Mouse (Mus musculus) spleen, adult 18-20 months (tissue): ENCODE measurements around the gene Memo1.
"Not testable (repeated sequence)": the region's sequence is repeated elsewhere in the genome, so short reads cannot be mapped to it uniquely, and the experiment has no call there.

Source experiments
- DNase-seq, 2 experiments: peaks; one replicate each; pipeline ENCODE4 v3.0.0; 2022; ENCODE audit warnings: mixed read lengths in 2 of 2

Memo1 gene

DNA sequence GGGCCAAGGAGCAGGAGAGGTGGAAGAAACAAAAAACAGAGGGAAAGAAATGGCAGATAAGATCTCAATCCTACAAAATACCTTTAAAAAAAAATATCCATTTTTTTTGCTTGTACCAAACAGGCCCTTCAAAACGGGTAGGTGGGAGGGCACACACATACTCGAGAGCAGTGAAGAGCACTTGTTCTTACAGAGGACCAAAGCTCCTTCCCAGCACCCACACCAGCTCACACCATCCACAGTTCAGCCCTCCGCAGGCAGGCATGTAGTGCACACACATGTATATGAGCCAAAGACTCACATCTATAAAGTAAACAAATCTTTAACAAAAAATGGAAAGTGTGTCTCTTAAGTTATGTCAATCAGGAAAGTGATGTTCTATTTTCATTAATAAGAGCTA, 52.5 kb downstream of the Memo1 start:
- no peak for DNase-seq

DNA sequence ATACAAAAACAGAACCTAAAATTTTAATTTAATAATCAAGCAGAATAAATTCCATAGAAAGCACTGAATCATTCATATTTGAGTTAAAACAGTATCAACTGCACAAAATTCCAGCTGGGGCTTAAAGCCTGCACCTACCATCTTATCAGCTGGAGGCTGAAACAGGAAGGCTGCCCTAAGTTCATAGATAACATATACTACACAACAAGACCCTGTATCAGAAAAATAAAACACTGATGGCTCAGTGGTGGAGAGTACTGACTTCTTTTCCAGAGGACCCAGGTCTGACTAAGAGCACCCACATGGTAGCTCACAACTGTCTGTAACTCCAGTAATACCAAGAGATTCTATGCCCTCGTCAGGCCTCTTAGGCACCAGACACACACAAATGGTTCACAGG, 55.0 kb downstream of the Memo1 start:
- no peak for DNase-seq

DNA sequence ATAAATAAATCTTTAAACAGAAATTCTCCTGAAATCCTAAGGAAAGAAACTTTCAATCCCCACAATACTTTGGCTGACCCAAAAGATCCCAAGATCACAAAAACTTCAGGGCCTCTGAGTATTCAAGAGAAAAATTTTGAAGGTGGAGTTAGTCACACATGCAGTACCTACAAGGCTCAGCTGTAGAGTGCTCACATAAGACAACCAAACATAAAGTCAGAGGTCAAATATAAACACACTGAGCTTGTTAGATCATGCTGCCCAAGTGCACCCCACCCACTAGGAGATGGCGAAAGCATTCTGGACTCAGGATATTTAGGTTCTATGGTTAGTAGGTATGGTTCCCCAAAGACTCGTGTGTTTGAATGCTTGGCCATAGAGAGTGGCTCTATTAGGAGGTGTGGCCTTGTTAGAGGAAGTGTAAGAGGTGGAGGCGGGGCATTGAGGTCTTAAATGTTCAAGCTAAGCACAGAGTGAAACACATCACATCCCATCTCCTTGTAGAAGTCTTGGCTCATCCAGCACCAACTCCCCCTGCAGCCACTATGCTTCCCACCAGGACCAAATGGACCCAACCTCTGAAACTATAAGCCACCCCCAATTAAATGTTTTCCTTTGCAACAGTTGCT, 67.1 kb downstream of the Memo1 start:
- no peak for DNase-seq

DNA sequence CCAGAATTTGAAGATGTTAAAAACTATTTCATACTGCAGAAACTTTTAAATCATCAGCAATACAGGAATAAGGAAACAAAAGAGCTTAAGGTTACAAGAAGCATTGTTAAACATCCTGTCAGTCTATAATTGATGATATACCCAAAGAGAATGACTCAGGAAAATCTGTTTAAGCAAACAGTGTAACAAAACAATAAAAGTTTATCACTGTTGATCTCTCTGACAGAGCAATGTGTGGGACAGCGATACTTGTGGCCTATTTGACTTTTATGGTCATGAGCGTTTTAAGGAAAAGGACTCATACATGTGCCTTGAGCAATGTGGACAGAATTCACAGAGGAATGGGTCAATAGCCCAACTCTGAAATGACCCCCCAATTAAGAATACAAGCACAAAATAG, 78.0 kb downstream of the Memo1 start:
- no peak for DNase-seq

DNA sequence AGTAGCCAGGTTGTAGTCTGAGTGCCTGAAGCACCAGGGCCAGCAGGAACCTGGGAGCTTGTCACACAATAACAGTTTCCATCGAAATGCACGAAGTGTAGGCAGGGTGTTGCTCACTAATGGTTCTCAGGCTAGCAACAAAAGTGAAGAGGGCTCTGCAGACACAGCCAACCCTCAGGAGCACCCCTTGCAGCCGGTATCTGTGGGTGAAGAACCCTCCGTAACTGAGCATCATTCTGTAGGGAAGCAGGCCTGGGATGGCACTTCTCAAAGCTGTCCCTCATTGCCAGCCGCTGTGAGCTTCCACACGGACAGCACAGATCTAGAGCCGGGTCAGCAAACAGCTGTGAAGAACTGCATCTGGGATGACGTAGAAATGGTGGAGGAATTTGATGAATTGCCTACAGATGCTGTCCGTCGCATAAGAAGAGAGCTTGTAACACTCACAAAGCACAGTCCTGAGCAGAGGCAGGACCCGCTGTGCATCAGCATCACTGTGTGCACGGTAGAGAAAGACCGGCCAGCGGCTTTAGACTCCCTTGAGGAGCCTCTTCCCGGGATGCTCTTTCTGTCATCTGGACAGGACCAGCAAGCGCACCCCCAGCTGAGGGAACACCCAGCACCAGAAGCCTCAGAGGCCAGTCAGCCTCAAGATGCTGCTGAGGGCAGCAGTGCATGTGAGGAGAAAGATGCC, 82.3 kb downstream of the Memo1 start:
- not testable (repeated sequence) for DNase-seq

DNA sequence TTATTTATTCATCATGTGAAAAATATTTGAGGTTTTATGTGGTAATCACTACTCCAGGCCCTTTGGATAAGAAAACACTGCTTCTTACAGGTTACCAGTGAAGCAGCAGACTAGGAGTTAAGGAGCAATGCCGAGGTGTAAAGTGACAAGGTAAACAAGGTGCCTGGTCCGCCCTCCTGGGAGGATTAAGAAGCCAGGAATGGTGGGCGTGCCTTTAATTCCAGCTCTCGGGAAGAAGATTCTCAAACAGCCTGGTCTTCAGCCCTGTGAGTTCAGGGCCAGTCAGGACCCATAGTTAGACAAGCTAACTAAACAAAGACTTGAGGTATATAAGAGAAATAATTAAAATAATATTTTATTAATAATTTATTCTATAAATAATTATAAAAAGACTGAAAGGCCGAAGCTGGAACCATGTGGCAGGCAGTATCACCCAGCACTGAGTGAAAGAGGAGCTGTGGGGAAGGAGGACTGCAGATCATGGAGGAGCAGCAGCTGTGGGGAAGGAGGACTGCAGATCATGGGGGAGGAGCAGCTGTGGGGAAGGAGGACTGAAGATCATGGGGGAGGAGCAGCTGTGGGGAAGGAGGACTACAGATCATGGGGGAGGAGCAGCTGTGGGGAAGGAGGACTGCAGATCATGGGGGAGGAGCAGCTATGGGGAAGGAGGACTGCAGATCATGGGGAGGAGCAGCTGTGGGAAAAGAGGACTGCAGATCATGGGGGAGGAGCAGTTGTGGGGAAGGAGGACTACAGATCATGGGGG, 86.0 kb downstream of the Memo1 start:
- no peak for DNase-seq

DNA sequence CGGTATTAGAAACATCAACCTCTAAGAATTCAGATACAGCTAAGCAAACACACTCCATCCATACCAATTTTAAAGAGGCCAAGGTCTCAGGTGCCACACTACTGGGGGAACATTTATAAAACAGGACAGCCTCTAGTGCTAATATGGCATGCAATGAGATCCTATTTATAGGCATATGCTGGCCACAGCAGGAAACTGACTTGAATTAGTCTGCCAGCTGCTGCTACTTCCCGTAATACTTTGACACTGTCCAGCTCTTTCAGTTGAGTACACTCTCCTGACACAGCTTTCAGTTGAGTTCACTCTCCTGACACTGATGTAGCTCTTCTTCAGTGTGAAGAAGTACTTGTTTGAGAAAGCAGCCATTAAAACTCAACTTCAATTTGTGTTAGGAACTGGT, 99.4 kb downstream of the Memo1 start:
- DNase-seq, result no peak

DNA sequence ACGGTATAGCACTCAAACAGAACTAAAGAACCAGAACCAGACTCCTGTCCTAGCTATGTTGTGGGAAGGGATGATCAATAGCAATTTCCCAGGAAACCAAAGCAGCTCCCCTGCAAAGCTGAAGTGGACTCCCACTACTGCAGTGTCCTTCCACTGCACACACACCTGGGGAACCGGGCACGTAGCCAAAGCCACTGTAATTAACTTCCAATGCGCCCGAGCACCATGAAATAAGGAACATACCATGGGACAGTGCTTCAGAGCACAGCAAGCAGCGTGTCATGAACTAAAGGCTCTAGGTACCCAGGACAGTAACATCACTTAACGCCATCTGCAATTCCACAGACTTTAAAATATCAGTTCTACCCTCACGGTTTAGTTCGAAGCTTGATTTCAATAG, 100.6 kb downstream of the Memo1 start:
- DNase-seq, result no peak

DNA sequence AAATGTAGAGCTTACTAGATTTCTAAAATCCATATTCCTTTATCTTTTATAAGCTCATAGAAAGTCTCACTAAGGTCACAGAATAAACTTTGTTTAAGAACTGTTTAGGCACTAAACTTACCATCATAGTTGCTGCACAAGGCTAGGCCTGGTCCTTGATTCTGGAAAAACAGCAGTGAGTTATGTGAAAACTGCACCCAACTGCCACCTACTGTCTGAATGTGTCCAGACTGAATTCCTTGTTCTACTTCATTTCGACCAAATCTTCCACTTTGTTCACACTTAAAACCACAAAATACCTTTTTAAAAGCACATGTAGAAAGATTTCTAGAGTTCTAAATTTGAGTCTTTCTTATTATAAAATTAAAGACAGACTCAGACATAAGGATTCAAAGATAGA, 101.9 kb downstream of the Memo1 start:
- DNase-seq, result no peak

DNA sequence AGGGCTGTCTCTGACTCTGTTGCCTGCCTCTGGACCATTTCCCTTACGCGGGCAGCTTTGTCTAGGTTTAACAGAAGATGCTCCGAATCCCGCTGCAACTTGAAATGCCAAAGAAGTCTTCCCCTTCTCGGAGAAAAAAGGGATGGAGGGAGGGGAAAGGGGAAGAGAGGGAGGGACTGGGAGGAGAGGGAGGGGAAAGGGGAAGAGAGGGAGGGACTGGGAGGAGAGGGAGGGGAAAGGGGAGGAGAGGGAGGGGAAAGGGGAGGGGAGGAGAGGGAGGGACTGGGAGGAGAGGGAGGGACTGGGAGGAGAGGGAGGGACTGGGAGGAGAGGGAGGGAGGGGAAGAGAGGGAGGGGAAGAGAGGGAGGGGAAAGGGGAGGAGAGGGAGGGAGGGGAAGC, 103.9 kb downstream of the Memo1 start:
- no peak for DNase-seq

DNA sequence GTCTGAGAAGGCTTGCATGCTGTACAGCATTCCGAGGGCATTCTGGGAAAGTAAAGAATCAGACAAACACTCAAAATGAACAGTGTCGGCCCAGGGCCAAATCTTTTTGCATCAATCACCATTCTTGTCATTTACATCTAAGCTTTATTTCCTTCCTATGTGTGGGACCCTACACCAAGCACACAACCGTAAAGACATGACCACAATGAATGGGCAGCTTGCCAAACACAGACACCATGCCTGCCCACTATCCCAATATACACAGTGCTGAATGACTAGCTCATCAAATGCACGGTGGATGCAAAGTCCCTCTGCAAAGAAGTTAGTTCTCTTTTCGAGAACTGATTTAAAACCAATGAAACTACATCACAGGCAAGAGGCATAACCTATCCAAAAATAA, 109.1 kb downstream of the Memo1 start:
- peak in 1 of 2 experiments; percentile 13 for DNase-seq

DNA sequence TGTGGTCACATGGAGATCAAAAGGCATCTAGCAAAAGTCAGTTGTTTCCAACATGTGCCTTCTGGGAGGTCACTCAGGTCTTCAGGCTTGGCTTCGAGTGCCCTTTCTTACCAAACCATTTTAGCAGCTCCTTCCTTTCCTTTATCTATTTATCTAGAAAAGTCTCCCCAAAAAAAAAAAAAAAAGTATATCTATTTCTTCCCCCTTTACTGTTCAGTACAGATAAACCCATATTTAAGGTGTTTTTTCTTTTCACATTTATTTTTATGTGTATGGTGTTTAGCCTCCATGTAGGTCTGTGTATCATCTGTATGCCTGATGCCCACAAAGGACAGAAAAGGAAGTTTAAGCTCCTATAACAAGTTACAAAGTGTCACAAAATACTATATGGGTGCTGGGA, 110.6 kb downstream of the Memo1 start:
- no peak for DNase-seq

DNA sequence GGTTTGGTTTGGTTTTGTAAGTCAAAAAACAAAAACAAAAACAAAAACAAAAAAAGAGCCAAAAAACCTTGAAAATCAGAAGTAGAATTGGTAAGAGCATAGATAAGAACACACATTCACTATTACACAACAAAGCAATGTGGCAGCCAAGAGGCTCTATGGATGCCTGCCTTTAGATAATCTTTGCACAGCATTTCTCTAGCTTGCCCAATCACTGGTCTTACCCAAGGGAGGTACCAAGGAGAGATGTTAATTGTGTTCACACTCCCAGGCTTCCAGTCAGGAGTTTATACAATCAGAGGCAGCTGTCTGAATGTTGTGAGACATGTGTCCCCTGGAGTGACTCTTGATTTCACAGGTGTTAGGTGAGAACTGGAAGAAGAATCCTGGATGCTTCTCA, 114.4 kb downstream of the Memo1 start:
- no peak for DNase-seq

DNA sequence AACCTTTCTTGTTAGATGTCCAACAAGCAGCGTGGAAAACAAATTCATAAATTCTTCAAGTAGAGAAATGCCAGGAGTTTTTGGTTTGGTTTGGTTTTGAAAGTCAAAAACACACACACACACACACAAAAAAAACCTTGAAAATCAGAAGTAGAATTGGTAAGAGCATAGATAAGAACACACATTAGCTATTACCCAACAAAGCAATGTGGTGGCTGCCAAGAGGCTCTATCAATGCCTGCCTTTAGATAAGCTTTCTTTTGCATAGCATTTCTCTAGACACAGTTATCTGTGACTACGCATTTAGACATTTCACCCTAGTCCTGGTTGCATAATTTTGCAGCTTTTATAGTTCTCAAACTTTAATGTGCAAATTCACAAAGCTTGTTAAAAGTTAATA, 115.7 kb downstream of the Memo1 start:
- not testable (repeated sequence) for DNase-seq

DNA sequence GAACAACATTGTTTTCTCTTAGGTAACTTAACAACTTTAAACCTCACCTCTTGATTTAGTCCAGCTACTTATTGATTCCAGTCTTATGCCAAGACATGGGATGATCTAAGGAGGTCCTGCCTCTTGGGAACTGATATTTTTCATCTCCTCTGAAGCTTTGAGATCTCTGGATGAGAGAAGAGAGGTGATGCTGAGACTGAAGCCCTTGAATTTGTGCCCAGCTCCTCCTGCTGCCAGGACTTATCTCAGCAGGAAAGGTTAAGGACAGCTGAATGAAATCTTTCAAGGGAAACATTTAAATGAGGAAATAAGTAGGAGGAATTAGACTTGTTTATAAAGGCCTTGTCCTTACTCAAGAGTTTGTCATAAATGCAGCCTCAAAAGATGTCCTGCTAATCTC, 121.6 kb downstream of the Memo1 start:
- DNase-seq, result no peak

DNA sequence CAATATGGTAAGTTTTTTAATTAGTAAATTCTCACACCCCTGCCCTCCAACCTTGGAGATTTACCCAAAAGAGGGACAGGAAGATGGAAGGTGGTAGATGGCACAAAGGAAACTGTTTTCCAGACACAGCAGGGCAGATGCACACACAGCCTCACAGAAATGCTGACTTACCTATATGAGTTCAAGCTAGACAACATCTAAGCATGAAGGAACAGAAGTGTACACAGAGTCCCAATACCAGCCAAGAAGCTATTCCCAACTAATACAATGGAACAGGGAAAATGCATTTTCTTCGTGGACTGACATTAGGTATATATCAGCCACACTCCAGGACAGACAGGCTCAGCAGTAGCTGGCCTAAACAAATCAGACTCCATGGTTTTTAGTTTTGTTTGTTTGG, 122.5 kb downstream of the Memo1 start:
- no peak for DNase-seq

DNA sequence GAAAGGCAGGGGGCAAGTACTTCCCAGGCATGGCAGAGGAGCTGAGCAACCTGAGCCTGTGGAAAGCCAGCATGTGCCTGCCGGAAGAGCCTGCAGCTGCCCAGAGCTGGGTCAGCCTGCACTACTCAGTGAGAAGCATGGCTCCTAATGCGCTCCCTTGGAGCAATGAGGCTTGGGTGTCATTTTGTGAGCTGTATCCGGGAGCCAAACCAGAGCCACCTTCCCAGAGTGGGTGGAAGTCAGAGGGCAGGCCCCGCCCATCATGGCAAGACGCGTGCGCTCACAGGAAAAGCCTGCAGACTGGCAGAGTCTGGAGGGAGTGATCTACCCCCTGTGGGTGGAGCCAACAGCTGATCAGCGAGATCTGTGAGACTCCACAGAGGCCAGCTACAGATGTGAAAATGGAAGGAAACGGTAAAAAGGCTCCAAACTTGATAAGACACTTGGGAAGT, 135.9 kb downstream of the Memo1 start:
- peak; percentile 37 to 46 for DNase-seq

DNA sequence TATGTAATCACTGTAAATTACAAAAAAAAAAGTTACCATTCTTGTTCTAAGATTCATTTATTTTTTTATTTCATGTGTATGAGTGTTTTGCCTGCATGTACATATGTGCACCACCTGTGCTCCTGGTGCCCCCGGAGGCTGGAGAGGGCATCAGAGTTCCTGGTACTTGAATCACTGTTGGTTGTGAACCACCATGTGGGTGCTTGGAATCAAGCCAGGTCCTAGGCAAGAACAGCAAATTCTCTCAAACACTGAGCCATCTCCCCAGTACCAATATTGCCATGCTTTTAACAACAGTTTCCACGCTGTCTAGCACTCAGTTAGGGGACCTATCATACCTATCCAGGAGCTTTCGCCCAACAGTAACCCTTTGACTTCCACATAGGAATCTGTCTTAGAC, 137.2 kb downstream of the Memo1 start:
- DNase-seq, result no peak
